Mouse (Mus musculus) lung, postnatal 0 days (tissue): ENCODE measurements around the gene Zranb3. TPM values are rescaled to one million over a fixed set of nuclear protein-coding genes. Genes with fewer than 3 reads are reported as not detected.

Experiments
- ATAC-seq: fragments of 200-750 bp; cut with Nextera tagmentation; 2 replicates; pipeline ENCODE4 v1.8.0; 2017; ENCODE audit warnings: moderate library complexity
- DNase-seq: peaks from one replicate; pipeline ENCODE4 v3.0.0-alpha.2; 2016; ENCODE audit warnings: low spot score
- H3K27ac ChIP-seq: fragments of 300-500 bp; sonication (generic); 2 replicates; pipeline ENCODE4 v1.5.1; 2014; ENCODE audit warnings: antibody characterized with exemption, mild to moderate bottlenecking, low read length, mixed read lengths
- H3K27me3 ChIP-seq: fragments of 300-500 bp; sonication (generic); replicated peaks from 2 replicates; pipeline ENCODE4 v1.6.1; 2014; ENCODE audit warnings: low read length, mixed read lengths; ENCODE audit not compliant: insufficient read depth
- H3K36me3 ChIP-seq: fragments of 300-500 bp; sonication (generic); 2 replicates; pipeline ENCODE4 v1.6.1; 2014; ENCODE audit warnings: low read length, mixed read lengths; ENCODE audit not compliant: insufficient read depth
- H3K4me1 ChIP-seq: fragments of 300-500 bp; sonication (generic); 2 replicates; pipeline ENCODE4 v1.6.1; 2014; ENCODE audit warnings: antibody characterized with exemption, low read depth, low read length, mixed read lengths; ENCODE audit not compliant: insufficient read depth
- H3K4me2 ChIP-seq: fragments of 300-500 bp; sonication (generic); replicated peaks from 2 replicates; pipeline ENCODE4 v1.6.1; 2014; ENCODE audit warnings: low read depth, mild to moderate bottlenecking, low read length, moderate library complexity, mixed read lengths
- H3K4me3 ChIP-seq: fragments of 300-500 bp; sonication (generic); 2 replicates; pipeline ENCODE4 v1.5.1; 2014; ENCODE audit warnings: low read depth, low read length
- H3K9ac ChIP-seq: fragments of 300-500 bp; sonication (generic); replicated peaks from 2 replicates; pipeline ENCODE4 v1.6.1; 2014; ENCODE audit warnings: low read depth, mild to moderate bottlenecking
- H3K9me3 ChIP-seq: fragments of 300-500 bp; sonication (generic); 2 replicates; pipeline ENCODE4 v1.6.1; 2016; ENCODE audit warnings: low read length, mixed read lengths
- CTCF ChIP-seq: IDR thresholded peaks from 2 replicates; pipeline ENCODE4 v1.5.1; 2016; ENCODE audit warnings: antibody characterized with exemption, mild to moderate bottlenecking
- EP300 ChIP-seq: IDR thresholded peaks from 2 replicates; pipeline ENCODE4 v1.6.1; 2016; ENCODE audit warnings: antibody characterized with exemption, mild to moderate bottlenecking, control low read depth
- WGBS: fragments of 180-500 bp; shearing (Covaris S2); extraction: QIAGEN DNeasy Blood & Tissue Kit; methylation state at CpG from one replicate; pipeline ENCODE4 v1.1.7; 2014; 5-methylcytosine and 5-hydroxymethylcytosine counted together
- polyA plus RNA-seq: library from polyadenylated mRNA; unstranded; fragments of >200 nt; fragmentation: Nextera tagmentation; extraction: Ambion mirVana; gene quantifications from 2 replicates; pipeline ENCODE4 v1.2.1, GENCODE M21; 2015

Gene Zranb3
- polyA plus RNA-seq, 1 experiment from 2014 or later = 1.0 TPM

DNA sequence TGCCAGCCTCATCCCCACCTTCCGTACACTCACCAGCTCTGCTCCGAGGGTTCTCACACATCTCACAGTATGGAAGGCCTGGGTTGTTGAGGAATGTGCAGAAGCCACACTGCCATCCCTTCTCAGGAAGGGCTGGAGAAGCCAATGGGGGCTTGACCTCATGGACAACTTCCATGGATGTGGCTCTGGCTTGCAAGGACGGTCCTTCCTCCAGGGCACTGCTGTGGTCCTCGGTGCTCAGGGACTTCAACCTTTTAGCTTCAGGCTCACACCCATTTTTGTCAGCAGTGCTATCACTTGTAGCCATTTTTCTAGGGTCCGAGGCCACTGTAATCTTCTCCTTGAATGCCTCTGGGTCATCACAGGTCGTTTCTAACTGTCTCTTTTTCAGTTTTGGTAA, 126.7 kb downstream of the Zranb3 start:
- WGBS = 83% methylated on average over 6 of the region's 6 CpGs
- ATAC-seq = no peak; the same call in 1 of the 2 replicates
- Histone ChIP-seq H3K4me1 (no peaks in the 10 kb centered on the region), H3K4me3 (no peak overlapping the region), H3K4me2 (no peak overlapping the region), H3K27me3 (no peaks in the 10 kb centered on the region), H3K9ac (no peak overlapping the region), H3K9me3 (no peaks in the 10 kb centered on the region), H3K36me3 (no peaks in the 10 kb centered on the region), H3K27ac (peak overlapping the region; percentile 66)
- no peak for DNase-seq
- no peak for TF ChIP-seq CTCF
- TF ChIP-seq EP300 = no peak

DNA sequence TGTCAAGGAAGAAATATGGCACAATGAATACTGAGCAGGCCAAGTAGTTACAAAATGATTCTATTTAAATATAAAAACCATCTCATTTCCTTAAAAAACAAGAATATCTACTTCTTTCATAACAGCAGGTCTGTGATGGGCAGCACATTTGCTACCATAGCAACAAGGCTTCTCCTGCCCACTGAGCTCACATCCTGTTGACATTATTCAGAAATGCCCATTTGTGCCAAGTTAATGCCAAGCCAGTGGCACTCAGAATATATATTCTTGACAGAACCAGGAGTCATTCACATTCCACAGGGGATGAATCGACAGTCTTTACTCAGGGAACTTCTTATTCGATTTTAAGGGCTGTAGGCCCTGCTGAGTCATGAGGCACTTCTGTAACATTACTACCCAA, 127.2 kb downstream of the Zranb3 start:
- H3K4me2 ChIP-seq = no peak overlapping the region
- H3K27me3 ChIP-seq = no peaks in the 10 kb centered on the region
- no peak overlapping the region for H3K4me3 ChIP-seq
- ATAC-seq (peak; percentile 94), DNase-seq (peak; percentile 86)
- no peak overlapping the region for H3K9ac ChIP-seq
- TF ChIP-seq CTCF (no peak), EP300 (peak; percentile 62)
- H3K4me1 ChIP-seq = no peaks in the 10 kb centered on the region
- 21% methylated on average over 2 of the region's 2 CpGs for WGBS
- no peaks in the 10 kb centered on the region for H3K9me3 ChIP-seq
- H3K27ac ChIP-seq = peak overlapping the region; percentile 66
- no peaks in the 10 kb centered on the region for H3K36me3 ChIP-seq

DNA sequence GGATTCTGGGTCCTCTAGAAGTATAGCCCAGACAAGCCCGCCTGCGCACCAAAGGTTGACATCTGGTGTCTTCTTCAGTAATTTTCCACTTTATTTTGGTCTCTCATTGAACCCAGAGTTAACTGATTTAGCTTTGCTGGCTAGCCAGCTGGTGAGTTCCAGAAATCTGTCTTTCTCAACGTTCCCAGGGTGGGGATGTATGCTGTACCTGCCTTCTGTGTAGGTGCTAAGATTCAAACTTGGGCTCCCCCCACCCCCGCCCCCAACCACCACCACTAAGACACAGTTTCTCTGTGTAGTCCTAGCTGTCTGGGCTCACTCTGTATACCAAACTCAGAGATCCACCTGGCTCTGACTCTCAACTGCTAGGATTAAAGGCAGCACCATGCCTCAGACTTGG, 128.8 kb downstream of the Zranb3 start:
- Histone ChIP-seq H3K27me3 (no peaks in the 10 kb centered on the region), H3K36me3 (no peaks in the 10 kb centered on the region), H3K27ac (no peak overlapping the region), H3K9ac (no peak overlapping the region), H3K4me1 (no peaks in the 10 kb centered on the region), H3K4me2 (no peak overlapping the region), H3K4me3 (no peak overlapping the region), H3K9me3 (no peaks in the 10 kb centered on the region)
- TF ChIP-seq EP300 = no peak
- TF ChIP-seq CTCF = no peak
- 94% methylated on average over 4 of the region's 4 CpGs for WGBS
- DNase-seq (no peak), ATAC-seq (no peak)

DNA sequence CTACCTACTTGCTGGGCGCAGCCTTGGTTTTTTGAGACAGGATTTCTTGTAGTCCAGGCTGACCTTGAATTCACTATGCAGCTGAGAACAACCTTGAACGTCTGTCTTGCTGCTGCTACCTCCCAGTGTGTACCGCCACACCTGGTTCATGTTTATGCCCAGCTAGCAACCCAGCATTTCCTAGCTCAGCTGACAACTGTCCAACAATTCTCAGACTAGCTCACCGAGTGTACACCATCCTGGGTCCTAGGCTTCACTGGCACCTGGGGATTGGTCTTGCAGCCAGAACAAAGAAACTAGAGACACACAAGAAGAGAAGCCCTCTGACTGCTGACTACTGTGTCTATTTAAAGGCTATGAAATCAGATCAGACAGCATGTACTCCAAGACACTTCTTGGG, 132.0 kb downstream of the Zranb3 start:
- TF ChIP-seq EP300 = no peak
- TF ChIP-seq CTCF = no peak
- Histone ChIP-seq H3K4me1 (no peaks in the 10 kb centered on the region), H3K9me3 (no peaks in the 10 kb centered on the region), H3K9ac (no peak overlapping the region), H3K36me3 (no peaks in the 10 kb centered on the region), H3K4me3 (no peak overlapping the region), H3K27me3 (no peaks in the 10 kb centered on the region), H3K4me2 (no peak overlapping the region), H3K27ac (no peak overlapping the region)
- ATAC-seq = no peak
- DNase-seq = no peak
- 82% methylated on average over 4 of the region's 4 CpGs for WGBS

DNA sequence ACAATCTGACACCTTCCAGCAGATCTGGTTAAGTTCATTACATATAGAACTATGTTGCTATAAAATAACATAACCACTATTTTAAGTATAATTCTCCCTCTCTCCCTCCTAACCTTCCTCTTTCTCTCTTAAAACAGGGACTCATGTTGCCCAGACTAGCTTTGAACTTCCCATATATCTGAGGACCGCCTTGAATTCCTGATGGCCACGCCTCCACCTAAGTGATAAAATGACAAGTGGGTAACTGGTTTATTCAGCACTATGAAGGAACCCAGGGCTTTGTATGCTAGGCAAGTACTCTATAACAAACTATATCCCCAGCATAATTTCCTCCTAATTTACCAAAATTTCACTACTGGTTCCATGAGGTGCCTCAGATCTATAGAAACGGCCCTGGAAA, 139.5 kb downstream of the Zranb3 start:
- Histone ChIP-seq H3K27ac (no peak overlapping the region), H3K36me3 (no peaks in the 10 kb centered on the region), H3K4me3 (no peak overlapping the region), H3K4me2 (no peak overlapping the region), H3K9ac (no peak overlapping the region), H3K9me3 (no peaks in the 10 kb centered on the region), H3K27me3 (no peaks in the 10 kb centered on the region), H3K4me1 (no peaks in the 10 kb centered on the region)
- WGBS = 75% methylated on average over 3 of the region's 3 CpGs
- no peak for ATAC-seq
- TF ChIP-seq CTCF (no peak), EP300 (no peak)
- no peak for DNase-seq

DNA sequence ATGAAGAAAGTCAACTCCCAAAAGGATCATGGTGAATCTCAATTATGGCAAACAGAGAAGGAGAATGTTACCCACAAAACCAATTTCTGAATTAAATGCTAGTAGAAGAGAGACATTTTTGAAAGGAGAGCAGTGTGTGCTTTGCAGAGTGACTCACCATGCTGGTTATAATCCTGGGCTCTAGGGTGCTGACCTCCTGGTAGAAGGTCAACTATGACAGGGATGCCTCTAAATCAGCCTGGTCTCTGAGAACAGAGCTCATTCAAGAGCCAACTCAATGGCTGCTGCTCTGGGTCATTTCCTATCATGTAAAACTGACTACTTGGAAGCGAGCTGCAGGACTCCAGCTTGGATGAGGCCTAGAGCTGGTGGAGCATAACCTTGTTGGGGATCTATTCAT, 141.7 kb downstream of the Zranb3 start:
- 100% methylated on average over 1 of the region's 1 CpGs for WGBS
- TF ChIP-seq EP300 = no peak
- TF ChIP-seq CTCF = no peak
- H3K9ac ChIP-seq = no peak overlapping the region
- ATAC-seq (no peak), DNase-seq (no peak)
- no peak overlapping the region for H3K4me2 ChIP-seq
- H3K4me1 ChIP-seq = no peaks in the 10 kb centered on the region
- no peak overlapping the region for H3K4me3 ChIP-seq
- H3K9me3 ChIP-seq = no peaks in the 10 kb centered on the region
- H3K27me3 ChIP-seq = no peaks in the 10 kb centered on the region
- H3K36me3 ChIP-seq = no peaks in the 10 kb centered on the region
- no peak overlapping the region for H3K27ac ChIP-seq

DNA sequence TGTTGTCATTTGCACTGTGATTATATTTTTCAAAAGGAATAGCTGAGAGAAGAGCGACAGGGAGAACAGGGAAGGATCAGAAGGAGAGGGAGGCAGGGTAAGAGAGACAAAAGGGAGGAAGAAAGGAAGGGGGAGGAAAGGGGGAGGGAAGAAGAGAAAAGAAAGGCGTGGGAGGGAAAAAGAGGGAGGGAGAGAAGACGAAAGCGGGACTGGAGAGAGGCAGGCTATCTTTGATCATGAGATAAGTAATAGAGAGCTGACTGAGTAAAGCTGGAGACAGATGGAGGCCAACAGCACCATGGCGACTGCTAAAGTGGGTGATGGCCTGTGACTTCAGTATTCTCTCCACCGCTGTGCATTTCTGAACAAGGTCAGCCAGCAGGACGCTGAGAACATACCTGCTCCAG, 143.5 kb downstream of the Zranb3 start:
- no peaks in the 10 kb centered on the region for H3K27me3 ChIP-seq
- H3K9me3 ChIP-seq = no peaks in the 10 kb centered on the region
- TF ChIP-seq EP300 (no peak), CTCF (no peak)
- H3K4me3 ChIP-seq = no peak overlapping the region
- H3K4me1 ChIP-seq = no peaks in the 10 kb centered on the region
- no peak overlapping the region for H3K9ac ChIP-seq
- 39% methylated on average over 7 of the region's 7 CpGs for WGBS
- no peak overlapping the region for H3K4me2 ChIP-seq
- no peaks in the 10 kb centered on the region for H3K36me3 ChIP-seq
- H3K27ac ChIP-seq = no peak overlapping the region
- ATAC-seq (no peak), DNase-seq (no peak)
